Mouse (Mus musculus) gastrocnemius, adult 18-20 months (tissue): Measurements from ENCODE around the gene Kansl1. TPM values are rescaled to one million over a fixed set of nuclear protein-coding genes. Genes with fewer than 3 reads are reported as not detected.

Experiments used
- DNase-seq: peaks from one replicate; pipeline ENCODE4 v3.0.0; 2021; ENCODE audit warnings: low spot score
- microRNA-seq: library from miRNA; unstranded; fragments of <30 nt; microRNA quantifications from one replicate; pipeline ENCODE4 v1.2.0, GENCODE M21; 2021
- total RNA-seq, 2 experiments: library from RNA; stranded (reverse); gene quantifications; 2 replicates each; pipeline ENCODE4 v1.2.3; 2021

Kansl1 gene
- total RNA-seq, 2 experiments from 2014 or later = 21.2 to 22.0 TPM

- DNase-seq = no peak
Observed at GRCm38 (mm10) chr11:104310226-104310887, 158.3 kb downstream of the Kansl1 start.

GRCm38 (mm10) chr11:104309377-104310225, 159.1 kb downstream of the Kansl1 start:
- DNase-seq = no peak

GRCm38 (mm10) chr11:104307136-104307535, 161.5 kb downstream of the Kansl1 start:
- DNase-seq = peak; percentile 37

GRCm38 (mm10) chr11:104306483-104306882, 162.2 kb downstream of the Kansl1 start:
- DNase-seq = no peak

GRCm38 (mm10) chr11:104305711-104306110, 162.9 kb downstream of the Kansl1 start:
- DNase-seq = no peak

GRCm38 (mm10) chr11:104303088-104303960, 165.3 kb downstream of the Kansl1 start:
- DNase-seq = no peak

- DNase-seq = no peak
Observed at GRCm38 (mm10) chr11:104302628-104303027, 166.0 kb downstream of the Kansl1 start.

- DNase-seq = no peak
Observed at GRCm38 (mm10) chr11:104297671-104298070, 171.0 kb downstream of the Kansl1 start.

GRCm38 (mm10) chr11:104295656-104296055, 173.0 kb downstream of the Kansl1 start:
- no peak for DNase-seq

GRCm38 (mm10) chr11:104295145-104295544, 173.5 kb downstream of the Kansl1 start:
- DNase-seq = no peak

GRCm38 (mm10) chr11:104293241-104293640, 175.4 kb downstream of the Kansl1 start:
- no peak for DNase-seq

GRCm38 (mm10) chr11:104292443-104293220, 176.0 kb downstream of the Kansl1 start:
- DNase-seq = no peak

GRCm38 (mm10) chr11:104289199-104290031, 179.2 kb downstream of the Kansl1 start:
- DNase-seq = peak; percentile 53

- DNase-seq = no peak
Observed at GRCm38 (mm10) chr11:104288835-104289198, 179.8 kb downstream of the Kansl1 start.

GRCm38 (mm10) chr11:104287113-104287512, 181.5 kb downstream of the Kansl1 start:
- no peak for DNase-seq

Small RNA genes within 50 kb of the gene (microRNA-seq; reads per million reads assigned to microRNA genes)
- gene Gm47315 = not detected

Other genes with a start within 250 kb of the Kansl1 start
- 10 to 100 TPM; 71.8 to 85.5 TPM for gene Mapt, start 237.5 kb downstream of the Kansl1 start, total RNA-seq
- gene Cdc27, start 81.8 kb upstream of the Kansl1 start, total RNA-seq = 10 to 100 TPM; 28.3 to 28.7 TPM
- 1 to 10 TPM; 5.6 to 9.7 TPM for gene Myl4, start 81.8 kb upstream of the Kansl1 start, total RNA-seq
- 1 to 10 TPM in 1 of 2 experiments, under 1 TPM in 1; 0.71 to 1.3 TPM for gene Itgb3, start 139.1 kb upstream of the Kansl1 start, total RNA-seq
- gene Gm11639, start 216.8 kb upstream of the Kansl1 start, total RNA-seq = not detected